Mouse (Mus musculus): Measurements from ENCODE around the gene Creg1. TPM values are rescaled to one million over a fixed set of nuclear protein-coding genes. Genes with fewer than 3 reads are reported as not detected.

Gene Creg1
- polyA plus RNA-seq (2017; shearing (Covaris generic)): 36.5 TPM

GRCm38 (mm10) chr1:165763635-165764372 lies at the start of gene Creg1:
Creg1 (plus strand) TSS chr1:165763746.

DNA sequence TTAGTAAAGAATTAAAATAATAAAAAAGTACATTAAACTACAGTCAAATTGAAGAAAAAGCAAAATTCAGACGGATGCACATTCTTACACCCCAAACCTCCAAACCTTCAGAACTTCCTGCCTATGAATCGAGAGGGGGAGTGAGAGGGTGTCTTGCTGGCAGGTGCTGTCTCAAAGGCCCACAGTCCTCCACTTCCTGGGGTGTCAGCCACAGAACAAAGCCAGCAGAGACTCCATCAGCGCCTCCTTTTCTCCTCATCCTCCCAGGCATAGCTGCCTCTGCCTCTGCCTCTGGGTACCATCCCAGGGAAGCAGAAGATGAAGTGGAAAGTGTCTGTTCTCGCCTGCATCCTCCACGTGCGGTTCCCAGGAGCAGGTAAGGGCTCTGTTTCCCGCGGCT lies 25.0 kb downstream of the Creg1 start, which contains the start of gene Cd247:
Gene Cd247 (plus strand): TSS at position 171 of the 400 bp plus-strand sequence.

Other genes starting within 250 kb of the Creg1 start
- 0.66 TPM for gene Mpzl1, start 129.2 kb upstream of the Creg1 start, polyA plus RNA-seq (2017; shearing (Covaris generic))
- gene Rcsd1, start 54.0 kb upstream of the Creg1 start, polyA plus RNA-seq (2017; shearing (Covaris generic)): 124 TPM
- 317 TPM for gene Cd247, start 24.9 kb downstream of the Creg1 start, polyA plus RNA-seq (2017; shearing (Covaris generic))
- gene Pou2f1, start 238.9 kb downstream of the Creg1 start, polyA plus RNA-seq (2017; shearing (Covaris generic)): 32.8 TPM